In genomic region chr16:30928076-30928750, GRCm38 (mm10) we compare ENCODE assay signal across 18 mouse cellular contexts.
A peak's percentile ranks its signal among the peaks of the same experiment; 100 is the strongest.
DNase-seq lines count a peak whose midpoint lies in the region; ATAC-seq and TF ChIP-seq lines count a peak whose summit lies in the region.
"Had no signal": no experiment of that assay in that cellular context is flagged by ENCODE, and none has a peak within 500 bp of the region (broad histone marks: within the 10 kb centered on the region; RNA-seq: fewer than 3 reads in every experiment).

No protein-coding gene starts in this region.

- H3K9ac ChIP-seq in liver, postnatal 0 days (replicated peaks), result no peak overlapping the region
- H3K9ac ChIP-seq in neural tube, embryonic 13.5 days, result no peak overlapping the region
- H3K9ac ChIP-seq: embryonic facial prominence, embryonic 15.5 days; heart, embryonic 12.5 days; hindbrain, embryonic 14.5 days had no signal

- WGBS in liver, postnatal 0 days (ENCODE audit: insufficient replicate concordance), result 54% methylated on average over 8 of the region's 8 CpGs
- WGBS in limb, embryonic 10.5 days, result 57% methylated on average over 8 of the region's 8 CpGs
- 77% methylated on average over 8 of the region's 8 CpGs for WGBS in neural tube, embryonic 13.5 days

- TF ChIP-seq CTCF in liver, postnatal 0 days (IDR thresholded peaks at IDR 0.05; ENCODE audit: low read depth), result no peak

- TF ChIP-seq EP300 in liver, postnatal 0 days (IDR thresholded peaks at IDR 0.05; ENCODE audit: low read depth), result no peak

- no peak overlapping the region for H3K4me2 ChIP-seq in liver, postnatal 0 days (ENCODE audit: low read depth, low read length)
- no peak overlapping the region for H3K4me2 ChIP-seq in neural tube, embryonic 13.5 days
- H3K4me2 ChIP-seq: embryonic facial prominence, embryonic 15.5 days; heart, embryonic 12.5 days; hindbrain, embryonic 14.5 days had no signal

- no peaks in the 10 kb centered on the region for H3K9me3 ChIP-seq in liver, postnatal 0 days (ENCODE audit: low read length)
- H3K9me3 ChIP-seq in limb, embryonic 10.5 days (replicated peaks), result no peaks in the 10 kb centered on the region; the same call in 1 of the 2 replicates
- H3K9me3 ChIP-seq in neural tube, embryonic 13.5 days, result no peaks in the 10 kb centered on the region
- H3K9me3 ChIP-seq: embryonic facial prominence, embryonic 15.5 days had no signal

- no peak for ATAC-seq in liver, postnatal 0 days
- ATAC-seq in neural tube, embryonic 13.5 days (ENCODE audit: low read depth), result no peak
- ATAC-seq: forebrain, embryonic 16.5 days had no signal

- H3K27me3 ChIP-seq in liver, postnatal 0 days (ENCODE audit: insufficient read depth, low read length), result no peaks in the 10 kb centered on the region
- H3K27me3 ChIP-seq in limb, embryonic 10.5 days (ENCODE audit: low read depth, poor library complexity, severe bottlenecking), result no peaks in the 10 kb centered on the region
- H3K27me3 ChIP-seq in neural tube, embryonic 13.5 days, result no peaks in the 10 kb centered on the region
- H3K27me3 ChIP-seq: embryonic facial prominence, embryonic 15.5 days; heart, embryonic 12.5 days had no signal

- H3K27ac ChIP-seq in liver, postnatal 0 days (ENCODE audit: low read depth), result no peak overlapping the region
- peak overlapping the region; percentile 15; the same call in 1 of the 2 replicates for H3K27ac ChIP-seq in limb, embryonic 10.5 days
- H3K27ac ChIP-seq in neural tube, embryonic 13.5 days (replicated peaks), result 0 out of 2 replicates have a peak overlapping the region, but pooled peaks have one; percentile 46
- H3K27ac ChIP-seq: embryonic facial prominence, embryonic 15.5 days; hindbrain, embryonic 10.5 days; hindbrain, embryonic 14.5 days had no signal

- DNase-seq in heart, adult 11 months, result peak; percentile 78
- no peak for DNase-seq in heart, adult 18-20 months
- DNase-seq in liver, postnatal 0 days, result peak; percentile 10
- DNase-seq in liver, result no peak
- DNase-seq in limb, embryonic 10.5 days (ENCODE audit: low spot score), result no peak
- DNase-seq in adrenal gland, postnatal 14 days, result no peak
- DNase-seq: adrenal gland, adult 2 months; adrenal gland, postnatal 36 days; cerebellum, adult 2 months; cerebellum, postnatal 14 days; gastrocnemius, postnatal 10 days had no signal

- no peaks in the 10 kb centered on the region for H3K36me3 ChIP-seq in liver, postnatal 0 days (replicated peaks; ENCODE audit: insufficient read depth, low read length)
- no peaks in the 10 kb centered on the region for H3K36me3 ChIP-seq in limb, embryonic 10.5 days
- H3K36me3 ChIP-seq in neural tube, embryonic 13.5 days, result no peaks in the 10 kb centered on the region
- H3K36me3 ChIP-seq: embryonic facial prominence, embryonic 15.5 days; heart, embryonic 12.5 days; hindbrain, embryonic 10.5 days had no signal

- no peak overlapping the region for H3K4me3 ChIP-seq in liver, postnatal 0 days (ENCODE audit: low read depth, low read length)
- H3K4me3 ChIP-seq in limb, embryonic 10.5 days, result no peak overlapping the region
- no peak overlapping the region for H3K4me3 ChIP-seq in neural tube, embryonic 13.5 days
- H3K4me3 ChIP-seq: embryonic facial prominence, embryonic 15.5 days; erythroblast, embryonic 14.5 days; heart, embryonic 12.5 days; hindbrain, embryonic 10.5 days had no signal

- H3K4me1 ChIP-seq in liver, postnatal 0 days (ENCODE audit: insufficient read depth), result peaks cover 4% of the 10 kb centered on the region; the same call in 1 of the 2 replicates
- H3K4me1 ChIP-seq in limb, embryonic 10.5 days, result peaks cover 25% of the 10 kb centered on the region
- H3K4me1 ChIP-seq in neural tube, embryonic 13.5 days (replicated peaks), result no peaks in the 10 kb centered on the region

Comparison
In these comparisons a context has a peak if more than half of its experiments do, and no peak if none do; other contexts are left out.
1. DNase-seq: peak in heart, adult 11 months (single experiment) and liver, postnatal 0 days (single experiment); none in heart, adult 18-20 months (0 of 2), liver (single experiment), limb, embryonic 10.5 days (single experiment) and adrenal gland, postnatal 14 days (single experiment).